Mouse (Mus musculus): ENCODE measurements around the gene Btbd18. TPM values are rescaled to one million over a fixed set of nuclear protein-coding genes. Genes with fewer than 3 reads are reported as not detected.

Gene Btbd18
- polyA plus RNA-seq, 1 experiment = 0.50 TPM

- Histone ChIP-seq H3K27ac (ENCODE audit: control insufficient read depth, insufficient read depth, low read depth, low read length, poor library complexity) (no peak overlapping the region), H3K4me3 (replicated peaks; ENCODE audit: control insufficient read depth, low read depth, low read length) (no peak overlapping the region), H3K4me1 (ENCODE audit: control insufficient read depth, insufficient read depth, low read length) (peaks cover 2% of the 10 kb centered on the region)
- TF ChIP-seq POLR2A (IDR thresholded peaks at IDR 0.05; ENCODE audit: borderline replicate concordance, control insufficient read depth, low read depth, low read length) (no peak), CTCF (IDR thresholded peaks at IDR 0.05; ENCODE audit: control insufficient read depth, insufficient read depth, low read length) (no peak)
- whole genome bisulfite sequencing = 83% methylated on average over 8 of the region's 8 CpGs
Observed at GRCm38 (mm10) chr2:84636231-84636741, 22.6 kb upstream of the Btbd18 start.

- H3K27ac ChIP-seq (ENCODE audit: control insufficient read depth, insufficient read depth, low read depth, low read length, poor library complexity) = no peak overlapping the region
- 56% methylated on average over 7 of the region's 7 CpGs for WGBS
- H3K4me3 ChIP-seq (replicated peaks; ENCODE audit: control insufficient read depth, low read depth, low read length) = no peak overlapping the region
- H3K4me1 ChIP-seq (ENCODE audit: control insufficient read depth, insufficient read depth, low read length) = peaks cover 2% of the 10 kb centered on the region
- TF ChIP-seq POLR2A (IDR thresholded peaks at IDR 0.05; ENCODE audit: borderline replicate concordance, control insufficient read depth, low read depth, low read length) (no peak), CTCF (IDR thresholded peaks at IDR 0.05; ENCODE audit: control insufficient read depth, insufficient read depth, low read length) (no peak)
Observed at GRCm38 (mm10) chr2:84637452-84638165, 21.3 kb upstream of the Btbd18 start.

- Histone ChIP-seq H3K4me1 (ENCODE audit: control insufficient read depth, insufficient read depth, low read length) (peaks cover 2% of the 10 kb centered on the region), H3K27ac (ENCODE audit: control insufficient read depth, insufficient read depth, low read depth, low read length, poor library complexity) (no peak overlapping the region), H3K4me3 (replicated peaks; ENCODE audit: control insufficient read depth, low read depth, low read length) (no peak overlapping the region)
- WGBS = 33% methylated on average over 5 of the region's 5 CpGs
- TF ChIP-seq CTCF (IDR thresholded peaks at IDR 0.05; ENCODE audit: control insufficient read depth, insufficient read depth, low read length) (no peak), POLR2A (IDR thresholded peaks at IDR 0.05; ENCODE audit: borderline replicate concordance, control insufficient read depth, low read depth, low read length) (no peak)
Observed at GRCm38 (mm10) chr2:84638428-84639220, 20.3 kb upstream of the Btbd18 start.

GRCm38 (mm10) chr2:84640833-84641232, 18.0 kb upstream of the Btbd18 start:
- TF ChIP-seq POLR2A (IDR thresholded peaks at IDR 0.05; ENCODE audit: borderline replicate concordance, control insufficient read depth, low read depth, low read length) (no peak), CTCF (IDR thresholded peaks at IDR 0.05; ENCODE audit: control insufficient read depth, insufficient read depth, low read length) (no peak)
- no peak overlapping the region for H3K4me3 ChIP-seq (replicated peaks; ENCODE audit: control insufficient read depth, low read depth, low read length)
- H3K4me1 ChIP-seq (ENCODE audit: control insufficient read depth, insufficient read depth, low read length) = no peaks in the 10 kb centered on the region
- no peak overlapping the region for H3K27ac ChIP-seq (ENCODE audit: control insufficient read depth, insufficient read depth, low read depth, low read length, poor library complexity)

GRCm38 (mm10) chr2:84646138-84646537, 12.7 kb upstream of the Btbd18 start:
- Histone ChIP-seq H3K4me1 (ENCODE audit: control insufficient read depth, insufficient read depth, low read length) (no peaks in the 10 kb centered on the region), H3K4me3 (replicated peaks; ENCODE audit: control insufficient read depth, low read depth, low read length) (no peak overlapping the region), H3K27ac (ENCODE audit: control insufficient read depth, insufficient read depth, low read depth, low read length, poor library complexity) (no peak overlapping the region)
- no peak for TF ChIP-seq POLR2A (IDR thresholded peaks at IDR 0.05; ENCODE audit: borderline replicate concordance, control insufficient read depth, low read depth, low read length)
- no peak for TF ChIP-seq CTCF (IDR thresholded peaks at IDR 0.05; ENCODE audit: control insufficient read depth, insufficient read depth, low read length)
- WGBS = 78% methylated on average over 1 of the region's 1 CpGs

- WGBS = 83% methylated on average over 6 of the region's 6 CpGs
- H3K4me3 ChIP-seq (replicated peaks; ENCODE audit: control insufficient read depth, low read depth, low read length) = no peak overlapping the region
- H3K4me1 ChIP-seq (ENCODE audit: control insufficient read depth, insufficient read depth, low read length) = no peaks in the 10 kb centered on the region
- no peak for TF ChIP-seq CTCF (IDR thresholded peaks at IDR 0.05; ENCODE audit: control insufficient read depth, insufficient read depth, low read length)
- no peak for TF ChIP-seq POLR2A (IDR thresholded peaks at IDR 0.05; ENCODE audit: borderline replicate concordance, control insufficient read depth, low read depth, low read length)
- H3K27ac ChIP-seq (ENCODE audit: control insufficient read depth, insufficient read depth, low read depth, low read length, poor library complexity) = no peak overlapping the region
Observed at GRCm38 (mm10) chr2:84647051-84647568, 11.8 kb upstream of the Btbd18 start.

- WGBS = 53% methylated on average over 6 of the region's 6 CpGs
- TF ChIP-seq CTCF (IDR thresholded peaks at IDR 0.05; ENCODE audit: control insufficient read depth, insufficient read depth, low read length) = no peak
- no peak for TF ChIP-seq POLR2A (IDR thresholded peaks at IDR 0.05; ENCODE audit: borderline replicate concordance, control insufficient read depth, low read depth, low read length)
- Histone ChIP-seq H3K27ac (ENCODE audit: control insufficient read depth, insufficient read depth, low read depth, low read length, poor library complexity) (no peak overlapping the region), H3K4me1 (ENCODE audit: control insufficient read depth, insufficient read depth, low read length) (no peaks in the 10 kb centered on the region), H3K4me3 (replicated peaks; ENCODE audit: control insufficient read depth, low read depth, low read length) (no peak overlapping the region)
Observed at GRCm38 (mm10) chr2:84648369-84648768, 10.5 kb upstream of the Btbd18 start.

GRCm38 (mm10) chr2:84649674-84650073, 9.2 kb upstream of the Btbd18 start:
- TF ChIP-seq CTCF (IDR thresholded peaks at IDR 0.05; ENCODE audit: control insufficient read depth, insufficient read depth, low read length) (no peak), POLR2A (IDR thresholded peaks at IDR 0.05; ENCODE audit: borderline replicate concordance, control insufficient read depth, low read depth, low read length) (no peak)
- Histone ChIP-seq H3K27ac (ENCODE audit: control insufficient read depth, insufficient read depth, low read depth, low read length, poor library complexity) (no peak overlapping the region), H3K4me1 (ENCODE audit: control insufficient read depth, insufficient read depth, low read length) (no peaks in the 10 kb centered on the region), H3K4me3 (replicated peaks; ENCODE audit: control insufficient read depth, low read depth, low read length) (peak overlapping the region; percentile 56)
- 1% methylated on average over 10 of the region's 10 CpGs for WGBS

Data from bone marrow, adult 2 months (tissue).